Mouse (Mus musculus): Measurements from ENCODE around the gene Rgs6. TPM values are rescaled to one million over a fixed set of nuclear protein-coding genes. Genes with fewer than 3 reads are reported as not detected.

Gene Rgs6
- polyA plus RNA-seq, 1 experiment: 8.0 TPM

DNA sequence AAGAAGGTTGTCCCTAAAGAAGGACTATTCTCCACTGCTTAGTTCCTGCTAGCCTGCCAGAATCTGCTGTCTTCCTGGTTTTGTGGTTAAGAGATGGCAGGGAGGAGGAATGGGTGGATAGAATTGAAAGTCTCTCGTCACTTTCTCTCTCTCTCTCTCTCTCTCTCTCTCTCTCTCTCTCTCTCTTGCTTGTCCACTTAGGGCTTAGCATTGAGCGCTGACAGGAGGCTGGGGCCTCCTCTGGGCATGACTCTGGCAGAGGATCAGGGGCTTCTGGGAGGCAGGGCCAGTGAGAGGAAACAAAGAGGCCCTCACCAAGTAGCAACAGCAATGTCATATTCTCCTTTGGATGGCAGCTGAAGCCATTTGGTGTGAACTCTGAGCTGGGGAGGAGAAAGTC lies 554.4 kb downstream of the Rgs6 start:
- peak; percentile 31 for DNase-seq (ENCODE audit: low read depth)
- no peak for TF ChIP-seq POLR2A (IDR thresholded peaks at IDR 0.05; ENCODE audit: borderline replicate concordance, extremely low read depth, insufficient read depth, insufficient read length, poor library complexity, severe bottlenecking)
- TF ChIP-seq CTCF (IDR thresholded peaks at IDR 0.05; ENCODE audit: borderline replicate concordance, extremely low read depth, insufficient read depth, insufficient read length): no peak

DNA sequence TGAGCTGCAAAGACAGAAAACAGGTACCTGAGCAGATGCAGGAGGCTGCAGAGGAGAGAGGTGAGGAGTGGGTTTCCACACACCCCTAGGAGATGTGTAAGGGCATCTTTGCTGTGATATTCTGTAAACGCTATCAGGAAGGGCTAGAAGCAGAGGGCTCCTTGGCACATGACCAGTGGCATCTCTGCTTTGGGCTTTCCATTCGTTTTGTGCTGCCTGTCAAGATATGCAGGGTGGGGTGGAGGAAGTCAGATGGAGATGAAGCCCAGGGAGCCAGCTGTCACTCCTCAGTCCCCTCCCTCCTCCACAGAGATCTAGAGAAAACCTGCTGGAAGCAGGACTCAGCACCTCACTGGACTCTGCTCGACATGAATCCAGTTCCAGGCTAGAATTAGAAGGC lies 555.0 kb downstream of the Rgs6 start:
- no peak for DNase-seq (ENCODE audit: low read depth)
- no peak for TF ChIP-seq POLR2A (IDR thresholded peaks at IDR 0.05; ENCODE audit: borderline replicate concordance, extremely low read depth, insufficient read depth, insufficient read length, poor library complexity, severe bottlenecking)

DNA sequence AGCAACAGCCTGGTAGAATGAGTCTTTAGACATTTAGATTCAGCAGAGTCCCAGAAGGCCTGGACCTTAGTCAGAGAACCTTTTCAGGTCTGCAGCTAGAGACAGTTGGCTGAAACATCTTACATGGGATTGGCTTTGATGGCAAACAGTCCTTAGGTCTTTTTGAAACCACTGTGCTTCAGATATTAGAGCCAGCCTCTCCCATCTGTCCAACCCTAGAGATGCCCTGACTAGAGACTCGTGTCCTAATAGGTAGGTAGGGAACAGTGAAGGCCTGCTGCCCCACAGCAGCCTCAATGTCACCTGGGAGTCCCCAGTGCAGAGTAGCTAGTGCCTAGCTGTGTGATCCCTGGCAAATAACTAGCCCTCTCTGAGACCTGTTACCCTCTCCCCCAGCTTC lies 555.5 kb downstream of the Rgs6 start:
- TF ChIP-seq POLR2A (IDR thresholded peaks at IDR 0.05; ENCODE audit: borderline replicate concordance, extremely low read depth, insufficient read depth, insufficient read length, poor library complexity, severe bottlenecking): no peak
- no peak for TF ChIP-seq CTCF (IDR thresholded peaks at IDR 0.05; ENCODE audit: borderline replicate concordance, extremely low read depth, insufficient read depth, insufficient read length)
- DNase-seq (ENCODE audit: low read depth): no peak

DNA sequence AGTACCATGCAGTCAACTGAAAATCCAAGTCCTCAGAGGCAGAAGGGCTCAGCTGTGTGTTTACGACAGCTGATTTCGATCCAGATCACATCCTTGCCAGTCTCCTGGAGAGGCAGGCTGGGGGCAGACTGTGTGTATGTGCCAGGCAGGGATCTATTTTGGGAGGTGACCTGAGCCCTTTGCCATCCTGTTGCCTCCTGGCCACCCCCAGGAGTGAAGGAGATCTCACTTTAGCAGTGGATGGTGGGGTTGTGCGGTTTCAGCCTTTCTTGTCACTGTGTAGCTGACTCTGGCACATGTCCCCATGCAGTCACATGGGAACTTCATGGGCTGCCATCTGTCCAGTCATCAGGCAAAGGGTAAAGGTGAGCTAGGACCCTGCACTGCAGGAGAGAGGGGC lies 557.0 kb downstream of the Rgs6 start:
- TF ChIP-seq CTCF (IDR thresholded peaks at IDR 0.05; ENCODE audit: borderline replicate concordance, extremely low read depth, insufficient read depth, insufficient read length) (no peak), POLR2A (IDR thresholded peaks at IDR 0.05; ENCODE audit: borderline replicate concordance, extremely low read depth, insufficient read depth, insufficient read length, poor library complexity, severe bottlenecking) (no peak)

DNA sequence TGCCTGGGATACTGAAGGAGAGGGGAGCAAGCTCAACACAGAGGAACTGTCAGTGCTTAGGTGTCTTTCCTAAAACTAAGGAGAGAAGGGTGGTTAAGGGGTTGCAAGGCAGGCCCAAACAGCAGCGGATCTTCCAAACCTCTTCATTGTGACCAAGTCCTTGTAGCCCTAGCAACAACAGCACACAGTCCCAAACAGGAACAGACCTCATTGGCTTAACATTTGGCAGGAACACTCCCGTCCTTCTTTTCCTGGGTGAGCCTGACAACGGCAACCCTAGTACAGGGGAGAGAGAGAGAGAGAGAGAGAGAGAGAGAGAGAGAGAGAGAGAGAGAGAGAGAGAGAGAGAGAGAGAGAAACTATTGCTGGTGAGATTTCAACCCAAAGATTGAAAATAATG lies 557.8 kb downstream of the Rgs6 start:
- TF ChIP-seq POLR2A (IDR thresholded peaks at IDR 0.05; ENCODE audit: borderline replicate concordance, extremely low read depth, insufficient read depth, insufficient read length, poor library complexity, severe bottlenecking): no peak
- TF ChIP-seq CTCF (IDR thresholded peaks at IDR 0.05; ENCODE audit: borderline replicate concordance, extremely low read depth, insufficient read depth, insufficient read length): no peak

More for the DNA sequence above, 557.0 kb downstream of the Rgs6 start:
- peak; percentile 41 for DNase-seq (ENCODE audit: low read depth)

DNA sequence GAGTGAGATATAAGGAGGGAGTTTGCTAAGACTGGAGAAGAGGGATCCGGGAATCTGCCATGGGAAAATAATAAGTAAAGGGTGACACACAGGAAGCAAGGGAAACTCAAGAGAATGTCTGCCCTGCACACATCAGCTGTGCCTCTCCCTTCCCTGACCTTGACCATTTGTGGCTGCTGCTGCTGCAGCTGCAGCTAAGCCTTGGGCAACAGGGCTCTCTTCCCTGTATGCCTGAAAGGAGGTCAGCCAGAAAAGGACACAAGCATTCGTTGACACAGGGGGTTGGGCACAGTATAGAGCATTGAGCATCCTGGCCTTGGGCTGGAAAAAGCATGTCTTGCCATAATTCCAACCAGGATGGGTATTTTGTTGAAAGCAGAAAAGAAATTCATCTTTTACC lies 558.8 kb downstream of the Rgs6 start:
- TF ChIP-seq POLR2A (IDR thresholded peaks at IDR 0.05; ENCODE audit: borderline replicate concordance, extremely low read depth, insufficient read depth, insufficient read length, poor library complexity, severe bottlenecking): no peak
- TF ChIP-seq CTCF (IDR thresholded peaks at IDR 0.05; ENCODE audit: borderline replicate concordance, extremely low read depth, insufficient read depth, insufficient read length): no peak
- DNase-seq (ENCODE audit: low read depth): no peak

More for the DNA sequence above, 557.8 kb downstream of the Rgs6 start:
- DNase-seq (ENCODE audit: low read depth): no peak

DNA sequence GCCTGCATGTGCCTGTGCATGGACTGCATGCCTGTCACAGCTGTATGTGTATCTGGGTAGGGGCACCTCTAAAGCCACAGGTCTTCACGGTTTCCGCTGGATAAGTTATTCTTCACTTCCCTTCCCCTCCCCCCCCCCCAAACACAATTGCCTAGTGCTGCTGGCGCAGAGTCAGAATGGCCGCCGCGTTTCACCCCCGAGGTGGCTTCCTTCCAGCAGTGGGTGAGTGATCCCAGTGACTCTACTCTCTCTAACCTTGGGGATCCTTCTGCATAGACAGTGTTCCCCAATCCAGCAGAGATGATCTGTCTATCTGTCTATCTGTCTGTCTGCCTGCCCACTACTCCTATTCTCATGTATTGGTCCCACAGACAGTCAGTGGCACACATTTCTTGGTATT lies 561.9 kb downstream of the Rgs6 start:
- TF ChIP-seq CTCF (IDR thresholded peaks at IDR 0.05; ENCODE audit: borderline replicate concordance, extremely low read depth, insufficient read depth, insufficient read length): no peak
- DNase-seq (ENCODE audit: low read depth): no peak

DNA sequence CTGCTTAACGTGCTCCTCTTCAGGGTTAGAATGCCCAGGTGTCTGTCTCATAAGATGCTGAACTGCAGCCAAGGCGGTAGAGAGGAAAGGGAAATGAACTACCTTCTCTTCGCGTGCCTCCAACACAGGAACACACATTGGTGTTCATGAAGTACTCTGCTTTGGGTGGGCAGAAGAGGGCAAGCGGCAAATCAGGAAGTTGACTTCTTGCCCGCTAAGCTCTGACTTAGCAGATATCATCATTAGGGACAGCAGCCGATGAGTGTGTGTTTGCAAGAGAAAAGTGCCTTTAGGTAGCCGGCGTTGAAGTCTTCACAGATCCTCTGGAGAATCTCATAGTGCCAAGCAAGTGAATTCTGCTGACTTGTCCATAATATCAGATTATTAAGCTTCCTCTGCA lies 562.7 kb downstream of the Rgs6 start:
- no peak for DNase-seq (ENCODE audit: low read depth)

DNA sequence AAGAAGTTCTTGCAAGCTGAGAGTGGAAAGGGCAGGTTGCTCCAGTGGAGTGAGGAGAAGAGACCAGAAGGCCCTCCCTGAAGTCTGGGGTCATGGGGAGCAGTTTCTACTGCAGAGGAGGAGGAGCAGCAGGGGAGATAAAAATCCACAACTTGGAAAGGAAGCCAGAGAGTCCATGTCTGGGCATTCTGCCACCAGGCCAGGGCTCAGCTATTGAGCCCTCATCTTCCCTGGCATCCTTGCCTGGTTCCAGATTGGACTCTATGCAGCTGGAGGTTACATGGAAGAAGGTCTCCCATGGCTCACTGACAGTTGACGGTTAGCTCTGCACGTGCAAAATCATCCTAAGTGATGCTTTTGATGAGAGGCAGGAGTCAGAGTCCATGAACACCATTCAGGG lies 563.4 kb downstream of the Rgs6 start:
- no peak for TF ChIP-seq POLR2A (IDR thresholded peaks at IDR 0.05; ENCODE audit: borderline replicate concordance, extremely low read depth, insufficient read depth, insufficient read length, poor library complexity, severe bottlenecking)
- TF ChIP-seq CTCF (IDR thresholded peaks at IDR 0.05; ENCODE audit: borderline replicate concordance, extremely low read depth, insufficient read depth, insufficient read length): no peak
- DNase-seq (ENCODE audit: low read depth): no peak

More for the DNA sequence above, 562.7 kb downstream of the Rgs6 start:
- TF ChIP-seq POLR2A (IDR thresholded peaks at IDR 0.05; ENCODE audit: borderline replicate concordance, extremely low read depth, insufficient read depth, insufficient read length, poor library complexity, severe bottlenecking) (no peak), CTCF (IDR thresholded peaks at IDR 0.05; ENCODE audit: borderline replicate concordance, extremely low read depth, insufficient read depth, insufficient read length) (no peak)

DNA sequence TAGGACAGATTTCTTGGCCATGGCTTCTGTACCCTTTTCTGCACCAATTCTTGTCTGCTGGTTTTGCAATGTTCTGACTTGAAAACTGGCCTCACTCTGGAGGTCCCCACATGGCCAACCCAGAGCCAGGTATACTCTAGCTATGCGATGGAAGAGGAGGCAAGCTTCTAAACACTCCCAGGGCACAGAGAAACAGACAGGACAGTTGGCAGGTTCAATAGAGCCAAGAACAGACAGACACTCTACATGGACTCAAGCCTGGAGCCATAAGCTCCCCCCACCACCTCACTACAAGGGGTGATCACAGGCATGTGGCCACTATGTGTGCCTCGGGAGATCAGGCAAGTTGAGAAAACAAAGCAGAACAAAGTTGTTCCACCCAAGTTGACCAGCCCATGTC lies 572.1 kb downstream of the Rgs6 start:
- no peak for DNase-seq (ENCODE audit: low read depth)
- TF ChIP-seq POLR2A (IDR thresholded peaks at IDR 0.05; ENCODE audit: borderline replicate concordance, extremely low read depth, insufficient read depth, insufficient read length, poor library complexity, severe bottlenecking) (no peak), CTCF (IDR thresholded peaks at IDR 0.05; ENCODE audit: borderline replicate concordance, extremely low read depth, insufficient read depth, insufficient read length) (no peak)

DNA sequence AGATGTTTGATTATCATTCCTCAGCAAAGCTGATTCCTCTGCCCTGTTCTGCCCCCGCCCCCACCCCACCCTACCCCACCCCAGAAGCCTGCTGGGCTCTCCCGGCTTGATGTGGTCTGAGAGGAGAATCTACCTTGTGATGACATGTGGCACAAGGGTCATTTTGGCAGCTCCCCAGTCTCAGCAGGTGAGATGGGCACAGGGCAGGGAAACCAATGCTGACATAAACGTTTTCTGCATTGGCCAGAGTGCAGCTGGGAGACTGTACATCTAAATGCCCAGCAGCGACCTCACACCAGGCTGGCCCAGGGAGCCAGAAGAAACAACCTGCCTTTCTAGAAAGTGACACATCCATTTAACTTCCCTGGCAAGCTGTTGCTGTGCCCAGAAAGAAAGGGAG lies 572.6 kb downstream of the Rgs6 start:
- DNase-seq (ENCODE audit: low read depth): no peak
- TF ChIP-seq POLR2A (IDR thresholded peaks at IDR 0.05; ENCODE audit: borderline replicate concordance, extremely low read depth, insufficient read depth, insufficient read length, poor library complexity, severe bottlenecking): no peak
- no peak for TF ChIP-seq CTCF (IDR thresholded peaks at IDR 0.05; ENCODE audit: borderline replicate concordance, extremely low read depth, insufficient read depth, insufficient read length)

DNA sequence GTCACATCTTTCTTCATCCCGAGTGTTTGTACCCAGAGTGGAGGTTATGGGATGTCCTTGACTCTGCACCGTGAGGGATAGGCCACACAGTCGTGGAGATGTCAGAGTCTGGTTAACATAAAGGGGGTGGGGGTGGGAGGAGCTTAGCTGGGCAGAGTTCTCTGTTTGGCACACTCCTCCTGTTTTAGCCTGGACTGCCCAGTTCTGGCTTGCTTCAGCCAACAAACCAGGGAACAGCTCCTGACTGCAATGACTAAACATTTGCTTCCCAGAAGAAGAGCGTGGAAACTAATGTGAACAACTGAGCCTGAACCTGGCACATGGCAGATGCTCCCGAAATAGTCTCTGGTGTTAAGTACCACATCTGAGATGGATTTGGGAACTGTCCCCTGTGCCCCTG lies 575.6 kb downstream of the Rgs6 start:
- TF ChIP-seq CTCF (IDR thresholded peaks at IDR 0.05; ENCODE audit: borderline replicate concordance, extremely low read depth, insufficient read depth, insufficient read length): no peak
- TF ChIP-seq POLR2A (IDR thresholded peaks at IDR 0.05; ENCODE audit: borderline replicate concordance, extremely low read depth, insufficient read depth, insufficient read length, poor library complexity, severe bottlenecking): no peak
- DNase-seq (ENCODE audit: low read depth): no peak

DNA sequence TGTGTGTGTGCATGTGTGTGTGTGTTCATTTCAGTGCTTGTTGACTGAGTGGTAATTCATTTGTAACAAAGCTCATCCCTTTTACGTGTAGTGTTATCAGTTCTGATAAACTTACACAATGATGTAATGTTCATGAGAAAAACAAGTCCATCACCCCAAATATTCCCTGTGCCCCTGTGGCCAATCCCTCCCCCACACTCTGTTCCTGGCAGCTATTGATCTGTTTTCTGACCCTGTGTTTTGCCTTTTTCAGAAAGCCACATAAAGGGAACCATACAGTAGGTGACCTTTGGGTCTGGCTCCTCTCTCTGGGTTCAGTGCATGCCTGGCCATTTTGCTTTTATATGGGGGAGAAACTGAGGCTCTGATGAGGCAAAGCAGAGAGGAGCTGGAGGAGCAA lies 577.0 kb downstream of the Rgs6 start:
- DNase-seq (ENCODE audit: low read depth): no peak
- TF ChIP-seq POLR2A (IDR thresholded peaks at IDR 0.05; ENCODE audit: borderline replicate concordance, extremely low read depth, insufficient read depth, insufficient read length, poor library complexity, severe bottlenecking): no peak

All from brain, embryonic 14.5 days (tissue).